Mouse (Mus musculus) embryonic facial prominence, embryonic 10.5 days (tissue): ENCODE data around the gene Fam229b. TPM values are rescaled to one million over a fixed set of nuclear protein-coding genes. Genes with fewer than 3 reads are reported as not detected.

Experiments
- DNase-seq: peaks from one replicate; pipeline ENCODE4 v3.0.0-alpha.2; 2017; ENCODE audit warnings: low spot score
- H3K27ac ChIP-seq: fragments of 300-500 bp; sonication (generic); replicated peaks from 2 replicates; pipeline ENCODE4 v1.5.1; 2016; ENCODE audit warnings: mild to moderate bottlenecking
- H3K27me3 ChIP-seq: fragments of 300-500 bp; sonication (generic); replicated peaks from 2 replicates; pipeline ENCODE4 v1.6.1; 2016; ENCODE audit warnings: low read depth, mild to moderate bottlenecking; ENCODE audit not compliant: poor library complexity, severe bottlenecking
- H3K36me3 ChIP-seq: fragments of 300-500 bp; sonication (generic); replicated peaks from 2 replicates; pipeline ENCODE4 v1.6.1; 2016; ENCODE audit warnings: mild to moderate bottlenecking, moderate library complexity
- H3K4me1 ChIP-seq: fragments of 300-500 bp; sonication (generic); 2 replicates; pipeline ENCODE4 v1.6.1; 2016
- H3K4me3 ChIP-seq: fragments of 300-500 bp; sonication (generic); 2 replicates; pipeline ENCODE4 v1.5.1; 2016; ENCODE audit warnings: mild to moderate bottlenecking, moderate library complexity
- H3K9me3 ChIP-seq: fragments of 300-500 bp; sonication (generic); 2 replicates; pipeline ENCODE4 v1.6.1; 2016; ENCODE audit warnings: mild to moderate bottlenecking
- WGBS: fragments of 180-500 bp; shearing (Covaris S2); methylation state at CpG from one replicate; pipeline ENCODE4 v1.1.7; 2016; 5-methylcytosine and 5-hydroxymethylcytosine counted together
- polyA plus RNA-seq: library from polyadenylated mRNA; unstranded; fragments of >200 nt; fragmentation: Nextera tagmentation; extraction: Ambion mirVana; gene quantifications from 2 replicates; pipeline ENCODE4 v1.2.1, GENCODE M21; 2016

Fam229b gene
- polyA plus RNA-seq, 1 experiment from 2014 or later: 10.8 TPM

DNA sequence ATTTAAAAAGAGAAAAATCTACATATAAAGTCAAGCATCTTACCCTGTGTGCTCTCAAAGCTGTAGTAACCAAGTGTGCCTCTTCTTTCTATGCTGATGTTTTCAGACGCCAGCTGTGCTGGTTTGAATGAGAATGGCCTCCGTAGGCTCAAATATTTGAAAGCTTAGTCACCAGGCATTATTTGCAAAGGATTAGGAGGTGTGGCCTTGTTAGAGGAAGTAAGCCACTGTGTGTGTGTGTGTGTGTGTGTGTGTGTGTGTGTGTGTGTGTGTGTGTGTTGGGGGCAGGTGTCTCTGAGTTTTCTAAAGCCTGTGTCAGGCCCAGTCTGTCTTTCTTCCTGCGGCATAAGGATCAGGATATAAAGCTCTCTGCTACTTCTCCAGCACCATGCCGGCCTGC lies 26.8 kb downstream of the Fam229b start:
- peaks cover 7% of the 10 kb centered on the region; the same call in 1 of the 2 replicates for H3K36me3 ChIP-seq
- no peak for DNase-seq
- no peak overlapping the region for H3K4me3 ChIP-seq
- WGBS: 45% methylated on average over 4 of the region's 4 CpGs
- H3K9me3 ChIP-seq: no peaks in the 10 kb centered on the region
- no peaks in the 10 kb centered on the region for H3K4me1 ChIP-seq
- H3K27ac ChIP-seq: no peak overlapping the region
- no peaks in the 10 kb centered on the region for H3K27me3 ChIP-seq

DNA sequence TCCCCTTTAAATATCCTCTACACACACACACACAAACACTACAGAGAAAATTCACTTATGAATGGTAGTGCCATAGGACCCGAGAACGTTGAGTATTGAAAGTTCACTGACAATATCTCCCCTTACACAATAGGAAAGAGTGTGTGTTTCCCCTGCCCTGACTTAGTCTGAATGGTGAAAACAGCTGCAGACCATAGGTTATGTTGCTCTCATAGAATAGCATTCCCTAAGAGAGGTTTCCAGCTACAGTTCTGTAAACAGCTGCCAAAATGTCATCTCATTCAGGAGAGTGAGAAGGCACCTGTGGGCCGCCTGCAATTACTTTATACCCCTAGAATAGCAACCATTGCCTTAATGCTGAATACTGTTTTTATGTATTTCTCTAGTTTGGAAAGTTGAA lies 27.3 kb downstream of the Fam229b start:
- no peak for DNase-seq
- Histone ChIP-seq H3K27ac (no peak overlapping the region), H3K27me3 (no peaks in the 10 kb centered on the region), H3K9me3 (no peaks in the 10 kb centered on the region), H3K36me3 (peaks cover 7% of the 10 kb centered on the region; the same call in 1 of the 2 replicates), H3K4me1 (no peaks in the 10 kb centered on the region), H3K4me3 (no peak overlapping the region)
- WGBS: 61% methylated on average over 3 of the region's 3 CpGs

DNA sequence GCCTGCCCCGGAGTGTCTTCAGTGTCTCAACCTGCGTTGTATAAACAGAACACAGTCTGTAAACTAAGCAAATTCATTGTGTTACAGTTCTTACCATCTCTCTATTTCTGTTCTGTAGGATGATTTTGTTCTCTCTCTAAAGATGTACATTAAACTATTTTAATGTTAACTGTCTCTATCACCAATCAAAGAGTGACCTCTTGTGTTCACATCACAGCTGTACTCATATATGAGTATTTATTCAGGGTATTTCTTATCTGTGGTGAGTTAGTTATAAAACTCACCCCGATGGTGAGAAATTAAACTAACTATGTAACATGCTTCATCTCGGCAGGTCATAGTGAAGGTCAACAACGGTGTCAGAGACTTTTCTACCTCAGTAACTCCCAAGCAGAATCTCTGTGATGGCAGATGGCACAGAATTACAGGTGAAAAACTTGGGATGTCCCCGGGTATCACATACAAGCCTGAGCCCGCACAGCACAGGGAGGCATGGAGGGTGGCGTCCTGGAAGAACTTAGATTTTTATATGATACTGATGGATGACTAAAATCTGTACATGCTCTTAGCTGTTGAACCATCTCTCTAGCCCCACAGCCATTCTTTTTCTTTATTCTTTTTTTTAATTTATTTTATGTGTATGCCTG lies 28.8 kb downstream of the Fam229b start:
- DNase-seq: no peak

DNA sequence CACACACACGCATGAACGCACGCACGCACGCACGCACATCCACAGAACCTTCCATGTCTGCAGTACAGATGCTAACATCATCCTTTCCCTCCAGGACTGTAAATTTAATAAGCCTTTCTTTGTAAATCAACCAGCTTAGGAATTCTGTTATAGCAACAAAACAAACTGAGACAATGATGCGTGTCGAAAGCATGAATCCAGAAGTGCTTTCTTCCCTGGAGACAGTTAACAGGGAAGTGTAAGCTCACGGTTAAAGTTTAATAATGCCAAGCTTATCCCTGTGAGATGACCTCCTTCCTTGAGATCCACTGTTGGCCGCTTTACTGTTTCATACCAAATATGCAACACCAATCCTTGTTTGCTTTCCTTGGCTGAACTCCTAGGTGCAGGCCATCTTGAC lies 35.0 kb downstream of the Fam229b start:
- peaks cover 10% of the 10 kb centered on the region; the same call in 1 of the 2 replicates for H3K9me3 ChIP-seq
- 97% methylated on average over 10 of the region's 10 CpGs for WGBS
- H3K36me3 ChIP-seq: peaks cover 33% of the 10 kb centered on the region

More for the DNA sequence above, 28.8 kb downstream of the Fam229b start:
- Histone ChIP-seq H3K36me3 (peaks cover 7% of the 10 kb centered on the region; the same call in 1 of the 2 replicates), H3K27ac (no peak overlapping the region), H3K4me3 (no peak overlapping the region), H3K27me3 (no peaks in the 10 kb centered on the region), H3K4me1 (no peaks in the 10 kb centered on the region), H3K9me3 (0 out of 2 replicates have a peak, but pooled peaks cover 2% of the 10 kb centered on the region)
- WGBS: 94% methylated on average over 8 of the region's 8 CpGs

DNA sequence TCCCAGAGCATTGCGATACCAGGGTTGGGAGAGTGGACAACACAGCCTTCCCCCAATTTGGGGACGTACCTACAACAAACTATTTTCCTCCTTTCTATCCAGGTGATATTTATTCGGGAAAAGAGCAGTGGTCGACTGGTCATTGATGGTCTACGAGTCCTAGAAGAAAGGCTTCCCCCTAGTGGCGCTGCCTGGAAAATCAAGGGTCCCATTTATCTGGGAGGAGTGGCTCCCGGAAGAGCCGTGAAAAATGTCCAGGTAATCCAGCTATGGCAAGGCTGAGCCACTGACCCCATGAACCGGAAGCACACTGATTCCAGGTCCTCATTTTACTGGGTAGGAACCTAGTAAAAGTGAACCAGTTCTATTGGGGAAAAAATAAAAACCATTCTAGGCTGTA lies 36.7 kb downstream of the Fam229b start:
- no peak overlapping the region for H3K27ac ChIP-seq
- WGBS: 86% methylated on average over 9 of the region's 9 CpGs
- H3K36me3 ChIP-seq: peaks cover 26% of the 10 kb centered on the region

More for the DNA sequence above, 35.0 kb downstream of the Fam229b start:
- Histone ChIP-seq H3K27ac (no peak overlapping the region), H3K27me3 (no peaks in the 10 kb centered on the region), H3K4me3 (no peak overlapping the region), H3K4me1 (no peaks in the 10 kb centered on the region)
- DNase-seq: no peak

DNA sequence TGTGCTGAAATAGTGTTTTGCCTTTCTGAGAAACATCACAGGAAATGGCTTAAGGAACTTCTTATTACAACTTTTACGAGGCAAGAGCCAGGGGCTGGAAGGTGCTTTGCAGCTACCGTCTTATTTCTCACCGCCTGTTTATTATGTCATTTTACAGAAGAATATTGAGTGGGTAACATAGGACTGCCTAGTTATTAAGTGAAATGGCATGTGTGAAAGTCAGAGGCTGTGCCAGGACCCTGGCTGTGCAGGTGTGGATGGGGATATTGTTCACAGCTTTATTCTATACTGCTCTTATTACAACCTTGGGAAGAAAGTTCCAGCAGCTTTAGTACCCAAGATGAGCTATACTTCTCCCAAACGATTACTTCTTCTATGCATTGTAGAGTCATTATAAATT lies 61.7 kb downstream of the Fam229b start:
- 86% methylated on average over 4 of the region's 4 CpGs for WGBS
- no peaks in the 10 kb centered on the region for H3K4me1 ChIP-seq
- no peak for DNase-seq

More for the DNA sequence above, 36.7 kb downstream of the Fam229b start:
- Histone ChIP-seq H3K4me1 (no peaks in the 10 kb centered on the region), H3K27me3 (no peaks in the 10 kb centered on the region), H3K9me3 (peaks cover 10% of the 10 kb centered on the region; the same call in 1 of the 2 replicates), H3K4me3 (no peak overlapping the region)
- peak; percentile 23 for DNase-seq

More for the DNA sequence above, 61.7 kb downstream of the Fam229b start:
- no peak overlapping the region for H3K4me3 ChIP-seq
- H3K36me3 ChIP-seq: peaks cover 7% of the 10 kb centered on the region; the same call in 1 of the 2 replicates
- no peak overlapping the region for H3K27ac ChIP-seq
- H3K27me3 ChIP-seq: no peaks in the 10 kb centered on the region
- H3K9me3 ChIP-seq: no peaks in the 10 kb centered on the region

Other genes with a start within 250 kb of the Fam229b start
- 19.9 and 25.3 TPM in 2 replicates for gene Lama4, start 168.4 kb downstream of the Fam229b start, polyA plus RNA-seq
- gene Tube1, start 62 bp upstream of the Fam229b start, polyA plus RNA-seq: 24.7 and 25.5 TPM in 2 replicates
- gene Ccn6, start 29.9 kb upstream of the Fam229b start, polyA plus RNA-seq: 0.24 and 0.36 TPM in 2 replicates
- 20.2 and 21.5 TPM in 2 replicates for gene Fyn, start 234.9 kb upstream of the Fam229b start, polyA plus RNA-seq